Mouse (Mus musculus) lung, postnatal 10 days (tissue): ENCODE data around the gene AB124611.
A peak's percentile ranks its signal among the peaks of the same experiment; 100 is the strongest.
"Not testable (repeated sequence)": the region's sequence is repeated elsewhere in the genome, so short reads cannot be mapped to it uniquely, and the experiment has no call there.

Experiments
- DNase-seq: peaks from one replicate; pipeline ENCODE4 v3.0.0; 2021

The AB124611 gene

DNA sequence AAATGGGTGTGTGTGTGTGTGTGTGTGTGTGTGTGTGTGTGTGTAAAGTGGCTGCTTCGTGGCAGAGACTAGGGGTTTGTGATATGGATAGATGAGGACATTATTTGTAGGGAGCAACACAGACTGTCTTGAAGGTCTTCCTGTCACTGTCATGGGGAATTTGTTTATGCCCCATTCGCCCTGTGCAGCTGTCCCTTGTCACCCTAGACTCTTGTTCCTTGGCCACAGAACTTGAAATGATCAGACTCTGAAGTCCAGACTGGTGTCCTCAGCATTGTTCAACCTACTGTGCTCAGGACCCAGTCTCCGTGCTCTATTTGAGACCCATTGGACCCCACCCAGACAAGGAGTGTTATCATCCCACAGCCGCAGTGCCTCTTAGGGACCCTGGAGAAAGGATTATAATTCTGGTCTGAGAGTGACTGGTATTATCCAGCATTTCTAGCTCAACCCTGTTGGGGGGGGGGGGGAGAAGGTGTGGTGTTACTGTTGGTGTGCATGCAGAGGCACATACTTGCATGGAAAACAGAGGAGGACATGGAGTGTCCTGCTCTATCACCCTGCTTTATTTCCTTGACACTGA is 39.1 kb downstream of the AB124611 start:
- DNase-seq: no peak

DNA sequence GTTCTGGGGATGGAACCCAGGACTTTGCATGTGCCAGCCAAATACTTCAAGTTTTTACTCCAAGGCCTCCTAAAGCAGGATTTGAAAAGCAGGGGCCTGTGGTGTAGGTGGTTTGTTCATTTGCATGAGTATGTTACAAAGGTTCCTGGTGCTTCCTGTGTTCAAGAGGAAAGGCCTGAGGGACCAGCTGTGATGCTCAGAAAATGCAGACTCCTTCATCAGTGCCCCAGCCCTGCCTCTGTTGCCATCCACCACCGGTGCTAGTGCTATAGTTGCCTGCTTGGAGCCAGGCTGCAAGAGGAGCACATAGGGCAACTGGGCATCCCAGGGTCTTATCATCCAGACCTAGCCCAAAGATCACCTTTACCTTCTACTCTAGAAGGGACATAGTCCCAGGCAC is 40.6 kb downstream of the AB124611 start:
- no peak for DNase-seq

- no peak for DNase-seq
Observed at GRCm38 (mm10) chr9:21567051-21567450, 41.1 kb downstream of the AB124611 start.

DNA sequence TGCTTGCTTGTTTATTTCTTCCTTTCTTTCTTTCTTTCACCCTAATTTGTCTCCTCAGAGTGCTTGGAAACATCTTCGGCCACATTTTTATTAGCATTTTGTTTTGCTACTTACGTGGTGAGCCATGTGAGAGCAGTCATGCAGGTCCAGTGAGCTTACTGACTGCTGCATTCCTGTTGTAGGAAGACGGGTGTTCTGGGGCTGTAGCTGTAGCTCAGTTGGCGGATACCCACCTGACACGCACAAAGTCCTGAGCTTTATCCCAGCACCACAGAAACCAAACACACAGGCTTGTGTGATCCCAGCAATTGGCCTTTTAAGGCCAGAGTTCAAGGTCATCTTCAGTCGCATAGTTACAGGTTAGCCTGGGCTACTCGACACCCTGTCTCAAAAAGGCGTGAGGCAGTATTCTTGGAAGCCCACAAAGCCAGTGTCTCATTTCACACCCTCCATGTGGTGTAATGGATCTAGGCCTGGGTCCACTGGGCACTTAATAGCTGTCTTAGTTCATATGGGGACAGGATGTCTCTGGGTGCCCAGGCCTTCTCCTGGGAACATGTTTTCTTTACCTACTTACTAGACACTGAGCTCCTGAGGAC is 42.8 kb downstream of the AB124611 start:
- DNase-seq: no peak

GRCm38 (mm10) chr9:21574012-21574801 is 48.2 kb downstream of the AB124611 start:
- DNase-seq: no peak

GRCm38 (mm10) chr9:21575253-21575652 is 49.3 kb downstream of the AB124611 start:
- DNase-seq: no peak

GRCm38 (mm10) chr9:21576286-21576685 is 50.3 kb downstream of the AB124611 start:
- DNase-seq: peak; percentile 27

- no peak for DNase-seq
Observed at GRCm38 (mm10) chr9:21578226-21578625, 52.2 kb downstream of the AB124611 start.

GRCm38 (mm10) chr9:21585401-21585800 is 59.4 kb downstream of the AB124611 start:
- DNase-seq: no peak

- DNase-seq: no peak
Observed at GRCm38 (mm10) chr9:21587678-21588349, 61.8 kb downstream of the AB124611 start.

DNA sequence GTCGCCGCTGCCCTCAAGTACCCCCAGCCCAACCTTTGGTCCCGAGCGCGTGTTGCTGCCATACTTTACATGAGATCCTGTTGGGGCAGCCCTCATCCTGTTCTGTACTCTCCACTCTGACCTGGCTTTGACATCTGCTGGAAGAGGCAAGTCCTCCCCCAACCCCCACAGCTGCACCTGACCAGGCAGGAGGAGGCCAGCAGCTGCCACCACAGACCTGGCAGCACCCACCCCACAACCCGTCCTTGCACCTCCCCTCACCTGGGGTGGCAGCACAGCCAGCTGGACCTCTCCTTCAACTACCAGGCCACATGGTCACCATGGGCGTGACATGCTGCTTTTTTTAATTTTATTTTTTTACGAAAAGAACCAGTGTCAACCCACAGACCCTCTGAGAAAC is 62.4 kb downstream of the AB124611 start:
- no peak for DNase-seq

- DNase-seq: no peak
Observed at GRCm38 (mm10) chr9:21589538-21589937, 63.6 kb downstream of the AB124611 start.

DNA sequence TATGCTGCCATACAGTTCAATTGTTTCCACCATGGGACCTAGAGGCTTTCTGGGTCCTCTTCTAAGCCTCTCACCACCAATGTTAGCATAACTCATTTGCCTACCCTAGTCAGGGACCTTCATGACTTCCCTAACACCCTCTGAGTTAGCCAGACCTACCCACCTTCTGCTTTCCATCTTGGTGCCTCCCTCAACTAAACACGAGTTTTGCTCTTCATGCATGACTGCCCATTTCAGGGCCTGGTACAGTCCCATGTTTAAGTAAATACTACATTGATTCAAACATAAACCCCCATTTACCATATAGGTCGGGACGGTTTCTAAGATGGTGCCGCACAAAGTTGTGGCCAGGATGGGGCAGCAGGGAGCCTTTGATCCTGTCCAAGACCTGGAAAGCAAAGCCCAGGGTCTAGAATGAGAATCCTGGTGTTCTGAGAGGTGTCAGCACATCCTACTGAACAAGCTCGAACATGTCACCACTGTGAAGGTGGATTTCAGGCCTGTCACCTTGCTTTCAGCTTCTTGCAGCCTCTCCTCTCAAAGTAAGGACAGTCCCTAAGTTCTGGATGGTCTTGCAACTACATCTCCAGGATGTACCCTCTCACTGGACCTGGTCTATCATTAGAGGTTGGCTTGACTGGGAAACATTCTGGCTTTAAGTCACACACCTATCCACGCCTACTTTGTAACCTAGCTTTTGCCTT is 65.3 kb downstream of the AB124611 start:
- no peak for DNase-seq

DNA sequence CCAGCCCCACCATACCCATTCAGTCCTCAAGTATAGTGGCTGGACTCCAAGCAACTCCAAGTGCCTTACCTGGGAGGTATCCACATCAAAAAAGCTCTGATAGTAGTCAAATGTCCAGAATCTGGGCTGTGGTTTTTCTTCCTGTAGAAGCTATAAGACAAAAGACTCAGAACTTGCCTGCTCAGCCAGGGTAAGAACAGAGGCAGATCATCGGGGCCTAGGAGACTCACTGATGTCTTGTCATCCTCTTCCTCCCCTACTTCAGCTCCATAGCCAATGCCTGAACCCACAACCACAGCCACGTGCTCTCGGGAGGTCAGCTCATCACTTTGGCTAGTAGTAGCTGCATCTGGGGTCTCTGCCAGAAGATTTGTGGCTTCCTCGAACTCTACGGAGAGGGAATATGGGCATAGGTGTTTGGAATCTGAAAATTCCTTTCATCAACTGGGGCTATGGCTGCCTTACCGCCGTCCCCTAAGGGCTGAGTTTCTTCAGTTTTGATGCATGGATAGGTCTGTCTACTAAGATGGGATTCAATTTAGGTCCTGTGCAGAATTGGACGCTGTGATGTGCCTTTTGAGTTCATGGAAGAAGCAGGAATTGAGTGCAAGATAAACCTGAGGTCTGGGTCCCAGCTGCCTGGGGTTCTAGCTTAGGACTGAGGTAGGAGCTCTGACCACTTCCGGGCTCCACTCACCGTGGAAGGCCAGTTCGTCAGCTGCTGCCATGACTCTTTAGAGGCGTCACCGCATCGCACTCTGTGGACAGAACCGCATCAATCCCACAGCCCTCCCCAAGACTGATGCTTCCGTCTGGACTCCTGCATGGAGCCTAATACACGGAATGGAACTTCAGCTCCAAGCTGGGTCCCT is 66.1 kb downstream of the AB124611 start:
- no peak for DNase-seq

DNA sequence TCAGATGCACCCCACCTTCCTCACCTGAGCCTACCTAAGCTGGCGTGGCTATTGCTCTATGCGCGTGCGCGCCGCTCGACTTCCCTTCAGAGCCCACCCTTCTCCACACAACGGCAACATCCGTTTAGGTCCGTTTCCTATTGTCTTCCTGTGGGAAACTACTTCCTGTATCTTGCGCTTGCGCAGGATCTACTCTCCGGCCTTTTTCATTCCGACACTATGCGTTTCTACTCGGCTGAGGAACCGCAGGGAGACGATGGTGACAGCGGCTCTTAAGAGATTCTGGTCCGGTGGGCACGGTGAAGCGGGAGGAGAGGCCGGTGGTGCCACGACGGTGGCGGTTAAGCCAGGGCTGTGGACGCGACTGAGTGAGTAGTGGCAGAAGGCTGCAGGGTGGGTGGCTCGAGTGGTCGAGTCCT is 66.7 kb downstream of the AB124611 start, which contains the start of the genes Timm29 and Yipf2:
Timm29 (plus strand) TSS at position 20 of the 419 bp plus-strand sequence.
Yipf2 (minus strand) TSS at position 126 of the 419 bp plus-strand sequence.
- DNase-seq: peak; percentile 95

DNA sequence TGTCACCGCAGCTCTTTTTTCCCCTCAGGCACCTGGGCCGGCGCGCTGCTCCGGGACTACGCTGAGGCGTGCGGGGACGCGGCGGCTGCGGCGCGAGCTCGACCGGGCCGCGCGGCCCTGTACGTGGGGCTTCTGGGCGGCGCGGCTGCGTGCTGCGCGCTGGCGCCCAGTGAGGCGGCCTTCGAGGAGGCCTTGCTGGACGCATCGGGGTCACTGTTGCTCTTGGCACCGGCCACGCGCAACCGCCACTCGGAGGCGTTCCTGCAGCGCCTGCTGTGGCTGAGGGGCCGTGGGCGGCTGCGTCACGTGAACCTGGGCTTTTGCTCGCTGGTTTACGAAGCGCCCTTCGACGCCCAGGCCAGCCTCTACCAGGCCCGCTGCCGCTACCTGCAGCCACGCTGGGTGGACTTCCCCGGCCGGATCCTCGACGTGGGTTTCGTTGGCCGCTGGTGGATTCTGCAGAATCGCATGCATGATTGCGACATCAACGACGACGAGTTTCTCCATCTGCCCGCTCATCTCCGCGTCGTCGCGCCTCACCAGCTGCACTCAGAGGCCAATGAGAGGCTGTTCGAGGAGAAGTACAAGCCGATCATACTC is 67.2 kb downstream of the AB124611 start:
- peak; percentile 46 for DNase-seq

GRCm38 (mm10) chr9:21594350-21594749 is 68.4 kb downstream of the AB124611 start:
- not testable (repeated sequence) for DNase-seq

DNA sequence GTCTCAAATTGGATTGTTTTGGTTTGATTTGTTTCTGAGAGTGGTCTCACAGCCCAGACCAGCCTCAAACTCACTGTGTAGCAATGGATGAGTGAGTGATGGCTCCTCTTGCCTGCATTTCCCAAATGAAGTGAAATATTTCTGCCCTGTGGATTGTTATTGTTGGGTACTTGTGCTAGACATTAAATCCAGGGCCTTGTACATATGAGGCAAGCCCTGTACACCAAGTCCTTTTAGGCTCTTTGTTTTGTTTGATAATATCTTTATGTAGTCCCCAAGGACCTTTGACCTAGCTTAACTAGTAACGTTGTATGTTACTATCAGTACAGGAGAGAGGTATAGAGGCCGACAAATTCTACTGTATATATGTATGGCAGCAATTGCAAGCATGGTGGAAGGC is 68.9 kb downstream of the AB124611 start:
- no peak for DNase-seq
